Mouse (Mus musculus) layer of hippocampus, adult 2 months (tissue): Measurements from ENCODE around the gene Noct. TPM values are rescaled to one million over a fixed set of nuclear protein-coding genes. Genes with fewer than 3 reads are reported as not detected.
"Not testable (repeated sequence)": the region's sequence is repeated elsewhere in the genome, so short reads cannot be mapped to it uniquely, and the experiment has no call there.

Experiments
- DNase-seq, 2 experiments: peaks; one replicate each; pipeline ENCODE4 v3.0.0; 2022; ENCODE audit warnings: low spot score in 2 of 2
- H3K27ac ChIP-seq: fragments of 200-600 bp; 2 replicates; pipeline ENCODE4 v1.8.1; 2022
- H3K4me3 ChIP-seq: fragments of 200-600 bp; 2 replicates; pipeline ENCODE4 v1.8.1; 2022; ENCODE audit warnings: mild to moderate bottlenecking
- CTCF ChIP-seq: fragments of 200-600 bp; conservative IDR thresholded peaks from 2 replicates; pipeline ENCODE4 v1.8.1; 2022; ENCODE audit warnings: antibody characterized with exemption, mild to moderate bottlenecking, moderate library complexity
- total RNA-seq, 2 experiments: library from RNA; stranded (reverse); gene quantifications; 2 replicates each; pipeline ENCODE4 v1.2.3; 2021

The Noct gene
- total RNA-seq, 2 experiments from 2014 or later: 57.2 to 61.0 TPM

GRCm38 (mm10) chr3:51210485-51210884 is 13.8 kb upstream of the Noct start:
- Histone ChIP-seq H3K27ac (no peak overlapping the region), H3K4me3 (no peak overlapping the region)
- no peak for TF ChIP-seq CTCF
- DNase-seq: no peak

- DNase-seq: no peak
- Histone ChIP-seq H3K4me3 (no peak overlapping the region), H3K27ac (no peak overlapping the region)
- no peak for TF ChIP-seq CTCF
Measured at GRCm38 (mm10) chr3:51213111-51213510, 11.1 kb upstream of the Noct start.

- Histone ChIP-seq H3K4me3 (no peak overlapping the region), H3K27ac (no peak overlapping the region)
- no peak for DNase-seq
- TF ChIP-seq CTCF: no peak
Measured at GRCm38 (mm10) chr3:51215681-51216080, 8.6 kb upstream of the Noct start.

DNA sequence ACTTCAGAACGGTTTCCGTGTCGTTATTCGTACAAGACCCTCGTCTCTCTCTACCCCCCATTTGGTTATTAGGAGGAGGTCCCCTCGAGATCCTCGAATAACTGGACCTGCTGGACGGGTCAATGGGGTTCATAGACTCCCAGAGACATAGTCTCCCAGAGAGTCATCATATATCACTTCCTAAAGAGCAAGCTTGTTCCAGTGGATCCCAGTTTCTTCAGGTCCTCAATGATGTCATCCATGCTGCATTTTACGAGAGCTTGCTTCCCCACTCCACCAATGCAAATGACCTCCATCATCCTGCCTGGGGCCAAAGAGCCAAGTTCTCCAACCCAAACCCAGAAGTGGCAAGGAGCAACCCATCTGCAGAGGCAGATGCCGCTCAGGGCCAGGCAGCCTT is 7.9 kb upstream of the Noct start:
- not testable (repeated sequence) for H3K4me3 ChIP-seq, H3K27ac ChIP-seq, DNase-seq

- H3K4me3 ChIP-seq, H3K27ac ChIP-seq, DNase-seq: not testable (repeated sequence)
Measured at GRCm38 (mm10) chr3:51218385-51218784, 5.9 kb upstream of the Noct start.

DNA sequence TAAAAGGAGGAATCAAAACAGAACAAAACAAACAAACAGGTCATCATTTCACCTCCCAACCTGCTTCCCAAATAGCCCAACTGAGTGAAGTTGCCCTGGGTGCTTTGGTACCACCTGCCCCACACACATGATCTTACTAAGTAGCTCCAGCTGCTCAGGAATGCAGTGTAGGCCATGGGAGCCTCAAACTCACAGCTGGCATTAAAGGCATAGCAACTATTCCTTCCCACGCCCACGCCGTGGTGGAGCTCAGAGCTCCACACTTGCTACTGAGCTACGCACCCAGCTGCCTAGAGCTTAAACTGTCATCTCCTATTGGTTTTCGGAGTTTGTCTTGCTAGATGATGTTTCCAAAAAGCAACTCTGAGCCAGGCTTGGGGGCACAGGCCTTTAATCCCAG is 5.0 kb upstream of the Noct start:
- no peak overlapping the region for H3K4me3 ChIP-seq
- TF ChIP-seq CTCF: no peak
- H3K27ac ChIP-seq: no peak overlapping the region
- DNase-seq: no peak

- no peak overlapping the region for H3K27ac ChIP-seq
- no peak overlapping the region for H3K4me3 ChIP-seq
- TF ChIP-seq CTCF: no peak
- no peak for DNase-seq
Measured at GRCm38 (mm10) chr3:51220846-51221245, 3.4 kb upstream of the Noct start.

GRCm38 (mm10) chr3:51221847-51222246 is 2.4 kb upstream of the Noct start:
- Histone ChIP-seq H3K4me3 (no peak overlapping the region), H3K27ac (no peak overlapping the region)
- DNase-seq: no peak
- no peak for TF ChIP-seq CTCF

- TF ChIP-seq CTCF: no peak
- DNase-seq: no peak
- Histone ChIP-seq H3K27ac (no peak overlapping the region), H3K4me3 (no peak overlapping the region)
Measured at GRCm38 (mm10) chr3:51222302-51222701, 1.9 kb upstream of the Noct start.

DNA sequence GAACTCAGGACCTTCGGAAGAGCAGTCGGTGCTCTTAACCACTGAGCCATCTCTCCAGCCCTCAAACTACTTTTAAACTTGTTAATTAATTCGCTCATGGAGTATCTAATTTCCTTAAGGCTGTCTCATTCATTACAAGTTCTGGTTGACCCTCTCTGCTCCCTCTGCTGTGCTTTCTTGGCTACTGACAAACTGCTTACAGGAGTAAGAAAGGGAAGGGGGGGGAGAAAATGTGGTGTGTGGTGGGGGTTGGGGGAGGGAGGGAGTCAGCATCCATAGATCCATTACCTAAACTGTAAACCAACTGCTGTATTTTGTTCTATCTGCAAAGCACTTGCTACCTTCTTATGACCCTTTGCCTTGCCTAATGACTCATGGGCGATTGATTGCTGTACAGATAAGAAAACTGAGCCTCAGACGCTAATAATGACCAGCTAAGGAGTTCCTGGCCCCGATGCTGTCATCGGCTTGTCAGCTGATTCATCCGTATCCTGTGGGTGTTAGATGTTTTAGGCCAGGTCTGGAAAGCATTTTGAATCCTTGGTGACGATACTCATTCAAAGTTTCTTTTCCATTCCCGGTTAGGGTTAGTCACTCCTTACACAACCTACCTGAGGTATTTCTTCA is 1.3 kb upstream of the Noct start:
- DNase-seq: no peak
- Histone ChIP-seq H3K27ac (no peak overlapping the region; the same call in 1 of the 2 replicates), H3K4me3 (no peak overlapping the region)
- no peak for TF ChIP-seq CTCF

- H3K4me3 ChIP-seq: peak overlapping the region; percentile 90; the same call in 1 of the 2 replicates
- TF ChIP-seq CTCF: no peak
- DNase-seq: no peak
- H3K27ac ChIP-seq: peak overlapping the region; percentile 100
Measured at GRCm38 (mm10) chr3:51223556-51223955, 691 bp upstream of the Noct start.

DNA sequence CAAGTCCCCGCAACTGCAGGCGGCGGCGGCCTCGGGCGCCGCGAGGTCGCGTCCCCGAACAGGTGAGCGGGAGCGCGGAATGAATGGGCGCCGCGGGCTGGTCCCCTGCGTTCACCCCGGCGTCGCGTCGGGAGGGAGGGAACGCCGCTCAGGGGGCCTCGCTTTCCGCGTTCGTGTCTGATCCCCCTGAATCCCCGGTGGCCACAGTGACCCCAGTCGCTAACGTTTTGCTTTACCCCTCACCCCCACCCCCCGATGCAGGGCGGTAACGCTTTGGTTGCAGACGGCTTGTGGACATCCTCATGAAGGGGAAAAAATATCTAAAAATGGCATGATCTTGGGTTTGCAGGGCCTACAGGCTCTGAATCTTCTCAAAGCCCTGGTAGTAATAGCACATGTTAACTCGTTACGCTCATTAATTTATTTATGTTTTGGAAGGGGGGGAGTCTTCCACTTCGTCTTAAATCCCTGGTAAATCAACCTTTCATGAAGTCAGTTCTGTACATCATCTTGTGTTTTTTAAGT is 1.0 kb downstream of the Noct start:
- peak overlapping the region; percentile 90 for H3K4me3 ChIP-seq

GRCm38 (mm10) chr3:51225979-51226378 is 1.7 kb downstream of the Noct start:
- DNase-seq: no peak
- Histone ChIP-seq H3K27ac (peak overlapping the region; percentile 100), H3K4me3 (peak overlapping the region; percentile 90)
- no peak for TF ChIP-seq CTCF

More for the DNA sequence above, 1.0 kb downstream of the Noct start:
- no peak for DNase-seq
- TF ChIP-seq CTCF: no peak
- peak overlapping the region; percentile 100 for H3K27ac ChIP-seq

- no peak for DNase-seq
- H3K27ac ChIP-seq: peak overlapping the region; percentile 25; the same call in 1 of the 2 replicates
- TF ChIP-seq CTCF: no peak
- H3K4me3 ChIP-seq: peak overlapping the region; percentile 90
Measured at GRCm38 (mm10) chr3:51226601-51227000, 2.4 kb downstream of the Noct start.
